Mouse (Mus musculus) CH12.LX (cell line): ENCODE measurements around the gene Btbd16. TPM values are rescaled to one million over a fixed set of nuclear protein-coding genes. Genes with fewer than 3 reads are reported as not detected.

Experiments used
- DNase-seq: peaks from one replicate; pipeline ENCODE4 v3.0.0-alpha.2; 2013; ENCODE audit errors: extremely low read depth
- H3K27ac ChIP-seq: 2 replicates; pipeline ENCODE4 v1.5.1; 2012; ENCODE audit warnings: low read depth, mild to moderate bottlenecking, control low read depth, moderate library complexity; ENCODE audit not compliant: insufficient read depth
- H3K27me3 ChIP-seq: replicated peaks from 2 replicates; pipeline ENCODE3; 2012; ENCODE audit warnings: inconsistent platforms
- H3K36me3 ChIP-seq, 2 experiments: replicated peaks in 1 of 2; 2 replicates each; pipeline versions ENCODE3 to v1.6.1; 2012; ENCODE audit warnings: inconsistent platforms in 1 of 2, low read length in 1 of 2, mild to moderate bottlenecking in 1 of 2, mixed read lengths in 1 of 2, moderate library complexity in 1 of 2; ENCODE audit not compliant: control insufficient read depth in 1 of 2, insufficient read depth in 1 of 2
- H3K4me1 ChIP-seq, 2 experiments: 2 replicates each; pipeline ENCODE4 v1.6.1; 2012; ENCODE audit warnings: inconsistent platforms in 1 of 2, moderate library complexity in 1 of 2; ENCODE audit not compliant: insufficient read depth in 2 of 2, control insufficient read depth in 1 of 2
- H3K4me2 ChIP-seq: 2 replicates; pipeline ENCODE4 v1.6.1; 2012; ENCODE audit warnings: low read depth, mild to moderate bottlenecking, control low read depth; ENCODE audit not compliant: poor library complexity, insufficient read depth, severe bottlenecking
- H3K4me3 ChIP-seq, 3 experiments: fragments of 150-350 bp in 1 of 3; sonication (generic) in 1 of 3; replicated peaks in 1 of 3; 2 replicates each; pipeline versions ENCODE3 to v1.5.1; 2011 to 2012; ENCODE audit warnings: low read depth in 2 of 3, low read length in 2 of 3, mild to moderate bottlenecking in 2 of 3, moderate library complexity in 2 of 3, control low read depth in 1 of 3, improper control_type of control experiment in 1 of 3, inconsistent platforms in 1 of 3, mixed read lengths in 1 of 3; ENCODE audit not compliant: poor library complexity in 1 of 3
- H3K79me2 ChIP-seq: replicated peaks from 2 replicates; pipeline ENCODE4 v1.6.1; 2012; ENCODE audit warnings: mild to moderate bottlenecking, moderate library complexity; ENCODE audit not compliant: control insufficient read depth, poor library complexity, insufficient read depth, severe bottlenecking; ENCODE audit errors: extremely low read depth
- H3K9ac ChIP-seq: 2 replicates; pipeline ENCODE4 v1.6.1; 2012; ENCODE audit warnings: low read depth, mild to moderate bottlenecking, control low read depth, moderate library complexity; ENCODE audit not compliant: insufficient read depth
- H3K9me3 ChIP-seq: replicated peaks from 2 replicates; pipeline ENCODE3; 2012; ENCODE audit warnings: low read length, inconsistent platforms, mixed read lengths
- BHLHE40 ChIP-seq: IDR thresholded peaks from 2 replicates; pipeline ENCODE4 v1.6.1; 2011; ENCODE audit warnings: mild to moderate bottlenecking, low read depth, low read length, improper control_type of control experiment
- CHD1 ChIP-seq: IDR thresholded peaks from 2 replicates; pipeline ENCODE4 v1.6.1; 2012; ENCODE audit warnings: low read depth, low read length, improper control_type of control experiment, inconsistent platforms
- CHD2 ChIP-seq: IDR thresholded peaks from 2 replicates; pipeline ENCODE4 v1.6.1; 2011; ENCODE audit warnings: low read length, improper control_type of control experiment
- CTCF ChIP-seq, 2 experiments: IDR thresholded peaks in 1 of 2; conservative IDR thresholded peaks in 1 of 2; 2 replicates each; pipeline ENCODE4 v1.5.1; 2011 to 2012; ENCODE audit warnings: low read depth in 2 of 2, low read length in 2 of 2, improper control_type of control experiment in 1 of 2, inconsistent platforms in 1 of 2, mild to moderate bottlenecking in 1 of 2, moderate library complexity in 1 of 2
- E2F4 ChIP-seq: IDR thresholded peaks from 2 replicates; pipeline ENCODE4 v1.6.1; 2011; ENCODE audit warnings: low read depth, low read length, improper control_type of control experiment; ENCODE audit not compliant: insufficient replicate concordance
- ELF1 ChIP-seq: IDR thresholded peaks from 2 replicates; pipeline ENCODE4 v1.6.1; 2014; ENCODE audit warnings: low read depth, mild to moderate bottlenecking, inconsistent platforms, low read length, improper control_type of control experiment
- EP300 ChIP-seq: IDR thresholded peaks from 2 replicates; pipeline ENCODE4 v1.6.1; 2011; ENCODE audit warnings: low read length, improper control_type of control experiment
- ETS1 ChIP-seq: conservative IDR thresholded peaks from 2 replicates; pipeline ENCODE4 v1.6.1; 2012; ENCODE audit warnings: low read depth, mild to moderate bottlenecking, inconsistent platforms, low read length, improper control_type of control experiment, moderate library complexity
- GABPA ChIP-seq: IDR thresholded peaks from 2 replicates; pipeline ENCODE4 v1.6.1; 2012; ENCODE audit warnings: low read depth, low read length, improper control_type of control experiment, inconsistent platforms; ENCODE audit not compliant: insufficient replicate concordance
- HCFC1 ChIP-seq: IDR thresholded peaks from 2 replicates; pipeline ENCODE4 v1.6.1; 2012; ENCODE audit warnings: low read depth, mild to moderate bottlenecking, inconsistent platforms, low read length, improper control_type of control experiment
- IRF4 ChIP-seq: IDR thresholded peaks from 2 replicates; pipeline ENCODE4 v1.6.1; 2014; ENCODE audit warnings: low read depth, mild to moderate bottlenecking, inconsistent platforms, low read length, improper control_type of control experiment
- JUN ChIP-seq: IDR thresholded peaks from 2 replicates; pipeline ENCODE4 v1.6.1; 2011; ENCODE audit warnings: low read depth, mild to moderate bottlenecking, low read length, improper control_type of control experiment, moderate library complexity; ENCODE audit not compliant: insufficient read depth
- JUND ChIP-seq: conservative IDR thresholded peaks from 2 replicates; pipeline ENCODE4 v1.6.1; 2011; ENCODE audit warnings: low read depth, low read length, improper control_type of control experiment
- KAT2A ChIP-seq: IDR thresholded peaks from 2 replicates; pipeline ENCODE4 v1.6.1; 2012; ENCODE audit warnings: low read length, improper control_type of control experiment, inconsistent platforms; ENCODE audit not compliant: insufficient replicate concordance
- MAFK ChIP-seq: IDR thresholded peaks from 2 replicates; pipeline ENCODE4 v1.6.1; 2011; ENCODE audit warnings: low read length, improper control_type of control experiment; ENCODE audit not compliant: insufficient replicate concordance
- MAX ChIP-seq: IDR thresholded peaks from 2 replicates; pipeline ENCODE4 v1.6.1; 2011; ENCODE audit warnings: low read length, improper control_type of control experiment
- MAZ ChIP-seq: IDR thresholded peaks from 2 replicates; pipeline ENCODE4 v1.6.1; 2012; ENCODE audit warnings: low read depth, mild to moderate bottlenecking, inconsistent platforms, low read length, improper control_type of control experiment, moderate library complexity
- MEF2A ChIP-seq: IDR thresholded peaks from 2 replicates; pipeline ENCODE4 v1.6.1; 2014; ENCODE audit warnings: low read depth, mild to moderate bottlenecking, inconsistent platforms, low read length, improper control_type of control experiment, borderline replicate concordance
- MXI1 ChIP-seq: IDR thresholded peaks from 2 replicates; pipeline ENCODE4 v1.6.1; 2011; ENCODE audit warnings: mild to moderate bottlenecking, low read depth, low read length, improper control_type of control experiment
- MYC ChIP-seq: IDR thresholded peaks from 2 replicates; pipeline ENCODE4 v1.6.1; 2011; ENCODE audit warnings: low read depth, mild to moderate bottlenecking, improper control_type of control experiment, low read length
- NELFE ChIP-seq: IDR thresholded peaks from 2 replicates; pipeline ENCODE4 v1.6.1; 2011; ENCODE audit warnings: low read depth, low read length, improper control_type of control experiment
- NRF1 ChIP-seq: IDR thresholded peaks from 2 replicates; pipeline ENCODE4 v1.6.1; 2014; ENCODE audit warnings: low read depth, mild to moderate bottlenecking, inconsistent platforms, low read length, improper control_type of control experiment, moderate library complexity
- PAX5 ChIP-seq: IDR thresholded peaks from 2 replicates; pipeline ENCODE4 v1.6.1; 2012; ENCODE audit warnings: low read length, inconsistent platforms, mixed read lengths
- POLR2A ChIP-seq: IDR thresholded peaks from 2 replicates; pipeline ENCODE4 v1.6.1; 2011; ENCODE audit warnings: low read depth, mild to moderate bottlenecking, improper control_type of control experiment, low read length
- POLR2AphosphoS2 ChIP-seq: IDR thresholded peaks from 2 replicates; pipeline ENCODE4 v1.6.1; 2011; ENCODE audit warnings: low read depth, low read length, improper control_type of control experiment
- RAD21 ChIP-seq: IDR thresholded peaks from 2 replicates; pipeline ENCODE4 v1.6.1; 2011; ENCODE audit warnings: low read depth, mild to moderate bottlenecking, low read length, improper control_type of control experiment, moderate library complexity
- RCOR1 ChIP-seq: conservative IDR thresholded peaks from 2 replicates; pipeline ENCODE4 v1.6.1; 2012; ENCODE audit warnings: low read depth, mild to moderate bottlenecking, inconsistent platforms, low read length, improper control_type of control experiment
- SIN3A ChIP-seq: IDR thresholded peaks from 2 replicates; pipeline ENCODE4 v1.6.1; 2012; ENCODE audit warnings: low read length, improper control_type of control experiment, inconsistent platforms
- SMC3 ChIP-seq: IDR thresholded peaks from 2 replicates; pipeline ENCODE4 v1.6.1; 2011; ENCODE audit warnings: low read depth, low read length, improper control_type of control experiment
- TBP ChIP-seq: conservative IDR thresholded peaks from 2 replicates; pipeline ENCODE4 v1.6.1; 2011; ENCODE audit warnings: low read depth, low read length, improper control_type of control experiment
- TCF12 ChIP-seq: IDR thresholded peaks from 2 replicates; pipeline ENCODE4 v1.6.1; 2014; ENCODE audit warnings: low read depth, mild to moderate bottlenecking, inconsistent platforms, low read length, improper control_type of control experiment
- UBTF ChIP-seq: IDR thresholded peaks from 2 replicates; pipeline ENCODE4 v1.6.1; 2012; ENCODE audit warnings: low read depth, mild to moderate bottlenecking, inconsistent platforms, low read length, improper control_type of control experiment, moderate library complexity
- USF1 ChIP-seq: IDR thresholded peaks from 2 replicates; pipeline ENCODE4 v1.6.1; 2014; ENCODE audit warnings: low read depth, mild to moderate bottlenecking, inconsistent platforms, low read length, improper control_type of control experiment
- USF2 ChIP-seq: conservative IDR thresholded peaks from 2 replicates; pipeline ENCODE4 v1.6.1; 2011; ENCODE audit warnings: low read depth, low read length, improper control_type of control experiment
- ZC3H11A ChIP-seq: IDR thresholded peaks from 2 replicates; pipeline ENCODE4 v1.6.1; 2012; ENCODE audit warnings: low read depth, mild to moderate bottlenecking, inconsistent platforms, low read length, improper control_type of control experiment
- ZKSCAN1 ChIP-seq: IDR thresholded peaks from 2 replicates; pipeline ENCODE4 v1.6.1; 2012; ENCODE audit warnings: low read depth, inconsistent platforms, low read length, improper control_type of control experiment, borderline replicate concordance
- ZMIZ1 ChIP-seq: IDR thresholded peaks from 2 replicates; pipeline ENCODE4 v1.6.1; 2012; ENCODE audit warnings: low read depth, mild to moderate bottlenecking, inconsistent platforms, low read length, improper control_type of control experiment
- ZNF384 ChIP-seq: IDR thresholded peaks from 2 replicates; pipeline ENCODE4 v1.6.1; 2012; ENCODE audit warnings: low read depth, low read length, improper control_type of control experiment, inconsistent platforms
- dilution Hi-C: fragments of 300-500 bp; cut with MboI; formaldehyde crosslinking; loops from 2 replicates; pipeline ENCODE4 v1.14.3; 2020; ENCODE audit warnings: low sequenced_read_pairs; ENCODE audit not compliant: extremely low pct_unique_long_range_greater_than_20kb, extremely low pct_ligation_motif_present
- in situ Hi-C: fragments of 300-500 bp; cut with MboI; formaldehyde crosslinking; loops from 3 replicates; pipeline ENCODE4 v1.14.3; 2019; ENCODE audit warnings: low sequenced_read_pairs, low pct_ligation_motif_present, low pct_unique_long_range_greater_than_20kb, mixed read lengths
- polyA plus RNA-seq: library from polyadenylated mRNA; unstranded; fragments of >175 nt; gene quantifications from 2 replicates; pipeline ENCODE4 v1.2.1, GENCODE M21; 2012; ENCODE audit warnings: low read depth; ENCODE audit not compliant: insufficient read length
- total RNA-seq, 2 experiments: library from RNA; depleted of rRNA; stranded (reverse); fragments of 300-350 nt in 1 of 2; fragments of >200 nt in 1 of 2; gene quantifications; 2 replicates each; pipeline ENCODE4 v1.2.3; 2012 to 2014

Btbd16 gene
- total and polyA plus RNA-seq, 3 experiments, result not detected

DNA sequence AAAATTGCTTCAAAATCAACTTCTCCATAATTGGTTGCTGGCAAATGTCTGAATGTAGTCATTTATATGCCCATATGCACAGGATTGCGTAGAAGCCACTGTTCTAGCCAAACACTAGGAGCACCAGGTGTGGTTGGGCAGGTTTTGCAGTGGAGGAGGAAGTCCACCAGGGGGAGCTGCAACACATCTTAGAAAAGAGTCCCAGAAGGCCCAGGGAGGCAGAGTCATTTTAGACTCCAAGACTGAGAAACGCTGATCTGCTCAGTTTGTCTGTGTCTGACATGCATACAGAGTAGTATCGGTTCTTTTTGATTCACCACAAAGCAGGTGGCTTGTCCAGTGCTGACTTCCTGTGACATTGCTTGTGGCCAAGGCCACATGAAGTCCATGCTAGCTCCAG, 3.2 kb upstream of the Btbd16 start:
- H3K4me1 ChIP-seq, result peaks cover 3 to 9% of the 10 kb centered on the region in 2 experiments; a peak in 2 of 4 replicates
- H3K4me3 ChIP-seq, result no peak overlapping the region
- peak; percentile 85 for DNase-seq
- no peaks in the 10 kb centered on the region for H3K79me2 ChIP-seq
- no peak overlapping the region for H3K9ac ChIP-seq
- peaks cover 2% of the 10 kb centered on the region for H3K9me3 ChIP-seq
- TF ChIP-seq MAX (peak; percentile 45; the same call in 1 of the 2 replicates), MEF2A (no peak), MXI1 (no peak), UBTF (no peak), CHD1 (no peak), MYC (no peak), USF1 (no peak), POLR2A (no peak), NELFE (no peak), ELF1 (no peak; the same call in 1 of the 2 replicates), MAFK (peak; percentile 77), JUND (no peak), POLR2AphosphoS2 (no peak), SMC3 (peak; percentile 92), ETS1 (no peak), KAT2A (no peak), NRF1 (no peak), TCF12 (peak; percentile 42; the same call in 1 of the 2 replicates), JUN (no peak), TBP (0 out of 2 replicates have a peak, but pooled peaks have one; percentile 28), GABPA (no peak), CHD2 (no peak), USF2 (no peak), IRF4 (peak; percentile 45), ZKSCAN1 (no peak), PAX5 (no peak), ZMIZ1 (no peak), E2F4 (no peak), MAZ (no peak), RCOR1 (no peak), BHLHE40 (no peak), RAD21 (peak; percentile 89), EP300 (peak; percentile 55), CTCF (conservative IDR thresholded peaks at IDR 0.05 in 1 of 2, IDR thresholded peaks at IDR 0.05 in 1 of 2; ENCODE audit: low read depth in 2 of 2, low read length in 2 of 2) (peak; percentile 83 to 94), ZNF384 (no peak), ZC3H11A (peak; percentile 77), HCFC1 (no peak), SIN3A (no peak)
- no peak overlapping the region for H3K4me2 ChIP-seq
- dilution Hi-C loops (no loop called here), in situ Hi-C loops (loop anchor here (5.0 kb wide), 1 partner anchor 142 kb away; no protein-coding TSS in a partner anchor)
- H3K36me3 ChIP-seq, result no peaks in the 10 kb centered on the region
- no peak overlapping the region for H3K27ac ChIP-seq
- H3K27me3 ChIP-seq, result peaks cover 27% of the 10 kb centered on the region
